Comparison of ENCODE assay signal across 8 mouse cellular contexts in genomic region chr3:96500691-96501265, GRCm38 (mm10). TPM values are rescaled to one million over a fixed set of nuclear protein-coding genes. Genes with fewer than 3 reads are reported as not detected.
A peak's percentile ranks its signal among the peaks of the same experiment; 100 is the strongest.
DNase-seq lines count a peak whose midpoint lies in the region; ATAC-seq lines count a peak whose summit lies in the region.

No protein-coding gene starts in this region.

- H3K9ac ChIP-seq in hindbrain, embryonic 14.5 days = peak overlapping the region; percentile 60

- under 1% methylated on average over 19 of the region's 19 CpGs for WGBS in hindbrain, embryonic 14.5 days

- H3K36me3 ChIP-seq in hindbrain, embryonic 14.5 days (replicated peaks; ENCODE audit: control insufficient read depth, insufficient read depth) = no peaks in the 10 kb centered on the region

- peaks cover 3% of the 10 kb centered on the region; the same call in 1 of the 2 replicates for H3K4me1 ChIP-seq in hindbrain, embryonic 14.5 days (replicated peaks; ENCODE audit: control insufficient read depth, insufficient read depth, low read length)

- ATAC-seq in hindbrain, embryonic 14.5 days (ENCODE audit: low FRiP score) = peak; percentile 74

- H3K4me2 ChIP-seq in hindbrain, embryonic 14.5 days (replicated peaks) = peak overlapping the region; percentile 70

- peak; percentile 89 for DNase-seq in R1 (ENCODE audit: low read depth, low spot score)
- DNase-seq in cerebellum, postnatal 14 days = peak; percentile 94
- peak; percentile 73 to 88 for DNase-seq in frontal cortex, postnatal 14 days (ENCODE audit: low spot score in 2 of 2)
- peak; percentile 96 for DNase-seq in hindbrain, embryonic 14.5 days (ENCODE audit: low spot score)
- peak; percentile 80 to 84 for DNase-seq in layer of hippocampus, postnatal 36 days
- peak; percentile 87 for DNase-seq in lung, postnatal 25 days (ENCODE audit: low spot score)
- DNase-seq in retina, adult 2 months (ENCODE audit: low read depth, low spot score) = peak; percentile 73
- DNase-seq in thymus, postnatal 25 days = peak; percentile 88

- H3K27ac ChIP-seq in hindbrain, embryonic 14.5 days = peak overlapping the region; percentile 84

- no peaks in the 10 kb centered on the region for H3K9me3 ChIP-seq in hindbrain, embryonic 14.5 days (ENCODE audit: control insufficient read depth, low read length)

- no peaks in the 10 kb centered on the region for H3K27me3 ChIP-seq in hindbrain, embryonic 14.5 days (ENCODE audit: control insufficient read depth, insufficient read depth, low read length)

- H3K4me3 ChIP-seq in hindbrain, embryonic 14.5 days (replicated peaks; ENCODE audit: low read length) = peak overlapping the region; percentile 59

RNA-seq across cellular contexts. Expression of gene Hfe2, which starts 24.2 kb away (rescaled TPM):
- 1.9 and 2.1 TPM in 2 replicates for polyA plus RNA-seq in hindbrain, embryonic 14.5 days (2014; fragmentation: Nextera tagmentation; extraction: Ambion mirVana)
- total RNA-seq in layer of hippocampus, postnatal 36 days (2021) = under 1 TPM in 1 of 2 experiments, not detected in 1; 0.25 TPM

RNA-seq across cellular contexts. Expression of gene BC107364, which starts 48.7 kb away (rescaled TPM):
- polyA plus RNA-seq in hindbrain, embryonic 14.5 days (2014; fragmentation: Nextera tagmentation; extraction: Ambion mirVana) = not detected in 2 replicates
- total RNA-seq in layer of hippocampus, postnatal 36 days (2021) = not detected

RNA-seq across cellular contexts. Expression of gene Txnip, which starts 57.0 kb away (rescaled TPM):
- polyA plus RNA-seq in hindbrain, embryonic 14.5 days (2014; fragmentation: Nextera tagmentation; extraction: Ambion mirVana) = 53.2 and 71.4 TPM in 2 replicates
- total RNA-seq in layer of hippocampus, postnatal 36 days (2021) = 10 to 100 TPM; 20.7 to 32.2 TPM

Comparison
In these comparisons a context has a peak if more than half of its experiments do, and no peak if none do; other contexts are left out.
1. Peak in every context shown above with its lines: DNase-seq, ATAC-seq, H3K4me3 ChIP-seq and H3K27ac ChIP-seq.